Mouse (Mus musculus) ES-E14 (cell line): ENCODE results near the gene Madd.

Source experiments
- CHD2 ChIP-seq: IDR thresholded peaks from 2 replicates; pipeline ENCODE4 v1.6.1; 2014; ENCODE audit warnings: mild to moderate bottlenecking, low read depth, low read length, inconsistent platforms
- HCFC1 ChIP-seq: IDR thresholded peaks from 2 replicates; pipeline ENCODE4 v1.6.1; 2012; ENCODE audit warnings: low read length, inconsistent platforms, borderline replicate concordance; ENCODE audit not compliant: insufficient read depth
- MAFK ChIP-seq: IDR thresholded peaks from 2 replicates; pipeline ENCODE4 v1.6.1; 2014; ENCODE audit warnings: mild to moderate bottlenecking, low read depth, low read length, inconsistent platforms; ENCODE audit not compliant: insufficient read depth
- ZC3H11A ChIP-seq: IDR thresholded peaks from 2 replicates; pipeline ENCODE4 v1.6.1; 2012; ENCODE audit warnings: low read depth, mild to moderate bottlenecking, inconsistent platforms, low read length, borderline replicate concordance

GRCm38 (mm10) chr2:91213311-91213710 lies 29.7 kb upstream of the Madd start:
- no peak for TF ChIP-seq ZC3H11A
- TF ChIP-seq HCFC1, result no peak
- no peak for TF ChIP-seq MAFK
- no peak for TF ChIP-seq CHD2
